Mouse (Mus musculus) Patski (cell line): ENCODE data around the gene Lpar6. TPM values are rescaled to one million over a fixed set of nuclear protein-coding genes. Genes with fewer than 3 reads are reported as not detected.

ENCODE experiments used
- ATAC-seq: fragments of 100-300 bp; one replicate; pipeline ENCODE4 v1.8.0; 2021
- CTCF ChIA-PET: fragments of 350-600 bp; sonication (Branson Sonifier 250); formaldehyde crosslinking; loops from one replicate; lab custom pipeline; 2022; ENCODE audit warnings: inconsistent platforms; lab: Charles Lee
- POLR2A ChIA-PET: fragments of 350-600 bp; sonication (Branson Sonifier 250); formaldehyde crosslinking; loops from one replicate; lab custom pipeline; 2022; ENCODE audit warnings: antibody characterized with exemption, inconsistent platforms; lab: Charles Lee
- DNase-seq: peaks from one replicate; pipeline ENCODE4 v3.0.0-alpha.2; 2011; ENCODE audit warnings: low read depth, low spot score
- H3K27me3 ChIP-seq: fragments of 371-371 bp; one replicate; pipeline ENCODE4 v1.5.1; 2021
- CTCF ChIP-seq: fragments of 100-300 bp; IDR thresholded peaks from one replicate; pipeline ENCODE4 v1.5.1; 2021
- in situ Hi-C: fragments of 300-500 bp; cut with MboI; formaldehyde crosslinking; loops from 3 replicates; pipeline ENCODE4 v1.11.1; 2018; ENCODE audit warnings: low pct_unique_long_range_greater_than_20kb, mixed read lengths
- polyA plus RNA-seq: library from polyadenylated mRNA; unstranded; gene quantifications from one replicate; pipeline ENCODE4 v1.2.3, GENCODE M21; 2021

The Lpar6 gene
- 8.8 TPM for polyA plus RNA-seq

DNA sequence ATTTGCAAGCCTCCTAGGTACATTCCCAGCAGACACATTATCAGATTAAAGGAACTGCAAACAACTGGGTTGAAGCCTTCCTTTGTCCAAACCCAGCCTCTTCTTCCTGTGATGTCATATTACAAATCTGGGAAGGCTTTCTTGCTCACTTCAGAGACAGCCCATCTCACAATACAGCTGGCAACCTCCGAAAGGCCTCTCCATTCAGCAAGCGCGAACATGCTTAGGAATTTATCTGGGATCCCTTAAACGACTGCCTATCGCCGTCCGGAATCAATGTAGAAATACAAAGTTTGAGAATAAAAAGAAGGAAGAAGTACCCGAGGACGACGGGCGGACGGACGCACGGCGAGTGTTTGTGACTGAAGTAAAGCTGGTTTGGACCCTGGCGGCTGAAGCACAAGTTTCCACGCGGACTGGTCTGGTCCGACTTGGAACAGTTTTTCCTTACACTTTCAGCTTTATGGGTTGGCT lies at the start of gene Lpar6:
TSS of gene Lpar6 (plus strand) at position 48 of the 474 bp plus-strand sequence.
- CTCF ChIA-PET, result no interaction called here
- TF ChIP-seq CTCF, result no peak
- in situ Hi-C loops, result no loop called here
- POLR2A ChIA-PET, result interaction anchor here (1.0 kb wide), 1 partner anchor 12 kb away, joined by 3 read pairs; no protein-coding TSS in a partner anchor
- DNase-seq (no peak), ATAC-seq (peak; percentile 87)
- no peaks in the 10 kb centered on the region for H3K27me3 ChIP-seq

DNA sequence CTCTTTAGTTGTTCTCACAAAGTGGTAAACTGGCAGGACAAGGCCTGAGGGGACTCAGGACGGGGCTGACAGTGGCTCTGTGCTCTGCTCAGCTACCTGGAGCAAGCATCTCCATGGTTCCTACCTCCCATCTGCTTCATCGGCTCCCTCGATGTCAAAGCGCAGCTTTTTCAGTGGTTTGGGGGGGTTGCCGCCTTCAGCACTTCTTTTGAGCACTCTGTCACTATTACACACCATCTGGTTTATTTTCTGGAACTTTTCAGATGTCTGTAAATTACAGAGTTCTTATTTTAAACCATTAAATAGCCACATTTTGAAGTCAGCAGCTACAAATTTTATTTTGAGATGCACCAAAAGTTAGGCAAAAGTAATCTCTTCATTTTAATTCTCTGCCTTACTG lies 38.6 kb upstream of the Lpar6 start:
- ChIA-PET CTCF (interaction anchor here (1.3 to 2.2 kb wide), 2 partner anchors 12 kb away, joined by 3 to 7 read pairs; no protein-coding TSS in a partner anchor), POLR2A (no interaction called here)
- no peaks in the 10 kb centered on the region for H3K27me3 ChIP-seq
- TF ChIP-seq CTCF, result no peak
- no peak for ATAC-seq
- DNase-seq, result no peak
- in situ Hi-C loops, result no loop called here

DNA sequence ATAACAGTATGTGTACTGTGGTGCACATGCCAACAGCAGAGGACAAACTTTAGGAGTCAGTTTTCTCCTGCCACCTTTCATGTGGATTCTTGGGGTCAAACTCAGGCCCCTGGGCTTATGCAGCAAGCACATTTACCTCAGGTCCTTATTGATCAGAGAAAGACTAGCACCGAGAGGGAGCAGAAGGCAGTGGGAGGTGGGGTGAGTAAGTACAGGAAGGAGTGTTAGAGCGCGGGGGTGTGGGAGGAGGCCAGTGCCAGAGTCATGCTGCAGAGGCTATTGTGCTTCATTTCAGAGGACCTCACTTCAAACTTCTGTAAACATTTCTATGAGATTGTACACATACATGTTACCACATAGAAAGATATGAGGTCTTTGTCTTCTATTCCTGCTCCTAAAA lies 36.2 kb upstream of the Lpar6 start:
- in situ Hi-C loops, result no loop called here
- ATAC-seq, result no peak

DNA sequence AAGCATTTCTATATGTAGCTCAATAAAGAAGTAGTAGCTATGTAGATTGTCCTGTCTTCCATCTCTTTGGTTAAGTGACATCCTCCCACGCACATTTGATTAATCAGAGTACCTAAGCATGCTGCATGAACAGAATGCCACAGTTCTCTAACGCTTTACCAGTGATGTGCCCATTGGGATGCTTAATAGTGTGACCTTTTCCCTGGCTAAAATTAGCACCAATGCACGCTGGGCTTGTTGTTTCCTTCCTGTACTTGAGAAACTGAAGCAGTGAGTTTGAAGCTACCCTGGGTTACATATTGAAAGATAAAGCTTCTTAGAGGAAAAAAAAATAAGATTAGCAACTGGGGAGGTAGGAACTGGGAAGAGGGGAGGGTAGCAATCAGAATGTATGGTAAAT lies 33.7 kb upstream of the Lpar6 start:
- no peaks in the 10 kb centered on the region for H3K27me3 ChIP-seq
- ATAC-seq, result no peak
- CTCF ChIA-PET, result interaction anchor here (2.8 kb wide), 1 partner anchor 14 kb away, joined by 6 read pairs; no protein-coding TSS in a partner anchor
- POLR2A ChIA-PET, result no interaction called here
- no peak for TF ChIP-seq CTCF
- DNase-seq, result no peak
- in situ Hi-C loops, result no loop called here

More for the DNA sequence above, 36.2 kb upstream of the Lpar6 start:
- ChIA-PET CTCF (no interaction called here), POLR2A (no interaction called here)
- no peaks in the 10 kb centered on the region for H3K27me3 ChIP-seq
- no peak for TF ChIP-seq CTCF
- no peak for DNase-seq

GRCm38 (mm10) chr14:73209262-73209661 lies 28.4 kb upstream of the Lpar6 start:
- in situ Hi-C loops, result no loop called here
- ChIA-PET CTCF (no interaction called here), POLR2A (interaction anchor here (0.7 kb wide), 1 partner anchor 1701 kb away, joined by 4 read pairs; no protein-coding TSS in a partner anchor)
- no peak for TF ChIP-seq CTCF
- ATAC-seq, result no peak
- no peaks in the 10 kb centered on the region for H3K27me3 ChIP-seq
- no peak for DNase-seq

GRCm38 (mm10) chr14:73210196-73210595 lies 27.5 kb upstream of the Lpar6 start:
- TF ChIP-seq CTCF, result no peak
- ATAC-seq (no peak), DNase-seq (no peak)
- in situ Hi-C loops, result no loop called here
- no peaks in the 10 kb centered on the region for H3K27me3 ChIP-seq
- ChIA-PET POLR2A (no interaction called here), CTCF (no interaction called here)

- in situ Hi-C loops, result no loop called here
- no peak for ATAC-seq
- no peaks in the 10 kb centered on the region for H3K27me3 ChIP-seq
- DNase-seq, result no peak
- ChIA-PET CTCF (interaction anchor here (0.9 to 2.1 kb wide), 7 partner anchors 9 to 105 kb away, joined by 3 to 7 read pairs (median 5); no protein-coding TSS in a partner anchor), POLR2A (no interaction called here)
- no peak for TF ChIP-seq CTCF
Measured at GRCm38 (mm10) chr14:73211477-73211876, 26.2 kb upstream of the Lpar6 start.

- ChIA-PET POLR2A (interaction anchor here (0.6 kb wide), 1 partner anchor 184 kb away, joined by 3 read pairs; no protein-coding TSS in a partner anchor), CTCF (interaction anchor here (1.5 kb wide), 1 partner anchor 41 kb away, joined by 3 read pairs; no protein-coding TSS in a partner anchor)
- no peak for TF ChIP-seq CTCF
- DNase-seq (no peak), ATAC-seq (no peak)
- no peaks in the 10 kb centered on the region for H3K27me3 ChIP-seq
- in situ Hi-C loops, result no loop called here
Measured at GRCm38 (mm10) chr14:73217062-73217461, 20.6 kb upstream of the Lpar6 start.

DNA sequence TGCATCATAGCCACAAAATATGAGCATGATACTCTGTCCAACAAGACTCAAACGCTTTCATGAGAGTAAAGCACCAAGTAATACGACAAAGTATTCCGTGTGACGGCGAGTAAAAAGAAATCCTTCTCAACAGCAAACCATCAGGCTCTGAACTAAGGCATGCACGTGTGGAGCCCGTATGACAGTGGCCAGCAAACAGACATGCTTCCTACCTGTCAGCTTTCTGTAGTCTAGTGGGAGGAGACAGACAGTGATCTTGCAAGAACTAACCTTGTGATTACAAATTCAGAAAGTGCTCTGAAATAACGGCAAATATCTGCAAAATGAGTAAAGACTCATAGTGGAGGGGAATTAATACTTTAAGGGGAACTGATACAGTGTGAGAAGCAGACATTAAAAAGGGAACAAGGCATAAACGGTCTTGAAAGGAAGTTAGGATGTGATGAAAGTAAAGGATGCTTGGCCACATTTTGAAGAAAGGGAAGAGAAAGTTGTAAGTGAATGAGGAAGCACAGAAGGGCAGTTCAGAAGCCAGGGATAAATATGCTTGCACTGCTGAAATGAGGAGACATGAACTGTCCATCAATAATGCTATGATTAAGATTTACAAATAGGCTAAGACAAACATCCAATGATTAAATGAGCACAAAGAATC lies 15.3 kb upstream of the Lpar6 start:
- POLR2A ChIA-PET, result no interaction called here
- no peak for TF ChIP-seq CTCF
- H3K27me3 ChIP-seq, result no peaks in the 10 kb centered on the region
- ATAC-seq, result no peak
- in situ Hi-C loops, result no loop called here
- CTCF ChIA-PET, result no interaction called here
- DNase-seq, result no peak

- no peak for TF ChIP-seq CTCF
- DNase-seq, result no peak
- in situ Hi-C loops, result no loop called here
- no peak for ATAC-seq
- H3K27me3 ChIP-seq, result no peaks in the 10 kb centered on the region
- ChIA-PET CTCF (interaction anchor here (1.1 to 1.8 kb wide), 3 partner anchors 9 to 120 kb away, joined by 3 to 7 read pairs (median 4); no protein-coding TSS in a partner anchor), POLR2A (interaction anchor here (1.2 kb wide), 1 partner anchor 12 kb away, joined by 3 read pairs; the partner anchor contains the start of gene Lpar6)
Measured at GRCm38 (mm10) chr14:73226346-73226745, 11.3 kb upstream of the Lpar6 start.

DNA sequence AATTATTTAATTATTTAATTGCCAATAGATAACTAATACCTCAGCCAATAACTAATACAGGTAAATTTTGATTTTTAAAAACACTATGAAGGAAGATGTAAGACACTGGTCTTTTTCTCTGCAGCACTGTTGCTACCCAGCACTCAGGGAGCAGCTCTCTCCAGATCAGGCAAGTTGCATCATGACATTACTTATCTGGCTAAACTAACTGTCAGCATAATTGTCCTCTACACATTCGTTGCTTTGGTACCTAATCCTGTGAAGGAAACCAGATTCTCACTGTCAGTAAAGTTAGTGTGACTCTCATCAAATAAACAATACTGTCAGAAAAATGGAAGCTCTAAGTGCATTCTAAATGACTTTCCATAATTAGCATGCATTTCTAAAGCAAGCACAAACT lies 10.8 kb upstream of the Lpar6 start:
- ChIA-PET CTCF (interaction anchor here (1.1 to 1.8 kb wide), 3 partner anchors 8 to 121 kb away, joined by 3 to 7 read pairs (median 4); no protein-coding TSS in a partner anchor), POLR2A (no interaction called here)
- no peak for ATAC-seq
- TF ChIP-seq CTCF, result no peak
- in situ Hi-C loops, result no loop called here
- no peaks in the 10 kb centered on the region for H3K27me3 ChIP-seq
- DNase-seq, result no peak
